Mouse (Mus musculus): Measurements from ENCODE around the gene 4930470P17Rik.
A peak's percentile ranks its signal among the peaks of the same experiment; 100 is the strongest.

Gene 4930470P17Rik

GRCm38 (mm10) chr2:170579551-170579950, 22.3 kb downstream of the 4930470P17Rik start:
- no peak for DNase-seq (ENCODE audit: low read depth, low spot score)

GRCm38 (mm10) chr2:170578588-170578987, 23.2 kb downstream of the 4930470P17Rik start:
- no peak for DNase-seq (ENCODE audit: low read depth, low spot score)

- DNase-seq (ENCODE audit: low read depth, low spot score): no peak
These were observed 24.3 kb downstream of the 4930470P17Rik start for GRCm38 (mm10) chr2:170577502-170577901.

GRCm38 (mm10) chr2:170576077-170576476, 25.7 kb downstream of the 4930470P17Rik start:
- DNase-seq (ENCODE audit: low read depth, low spot score): no peak

GRCm38 (mm10) chr2:170564995-170565394, 36.8 kb downstream of the 4930470P17Rik start:
- no peak for DNase-seq (ENCODE audit: low read depth, low spot score)

- no peak for DNase-seq (ENCODE audit: low read depth, low spot score)
These were observed 37.6 kb downstream of the 4930470P17Rik start for GRCm38 (mm10) chr2:170563956-170564855.

GRCm38 (mm10) chr2:170552088-170552487, 49.7 kb downstream of the 4930470P17Rik start:
- no peak for DNase-seq (ENCODE audit: low read depth, low spot score)

- no peak for DNase-seq (ENCODE audit: low read depth, low spot score)
These were observed 51.6 kb downstream of the 4930470P17Rik start for GRCm38 (mm10) chr2:170550240-170550639.

- no peak for DNase-seq (ENCODE audit: low read depth, low spot score)
These were observed 52.7 kb downstream of the 4930470P17Rik start for GRCm38 (mm10) chr2:170549146-170549545.

GRCm38 (mm10) chr2:170548046-170548445, 53.8 kb downstream of the 4930470P17Rik start:
- no peak for DNase-seq (ENCODE audit: low read depth, low spot score)

GRCm38 (mm10) chr2:170547526-170547925, 54.3 kb downstream of the 4930470P17Rik start:
- no peak for DNase-seq (ENCODE audit: low read depth, low spot score)

- DNase-seq (ENCODE audit: low read depth, low spot score): no peak
These were observed 56.1 kb downstream of the 4930470P17Rik start for GRCm38 (mm10) chr2:170545745-170546144.

- DNase-seq (ENCODE audit: low read depth, low spot score): no peak
These were observed 56.9 kb downstream of the 4930470P17Rik start for GRCm38 (mm10) chr2:170544950-170545349.

- no peak for DNase-seq (ENCODE audit: low read depth, low spot score)
These were observed 57.7 kb downstream of the 4930470P17Rik start for GRCm38 (mm10) chr2:170544159-170544558.

GRCm38 (mm10) chr2:170543625-170544024, 58.2 kb downstream of the 4930470P17Rik start:
- DNase-seq (ENCODE audit: low read depth, low spot score): no peak

- no peak for DNase-seq (ENCODE audit: low read depth, low spot score)
These were observed 62.6 kb downstream of the 4930470P17Rik start for GRCm38 (mm10) chr2:170539211-170539610.

GRCm38 (mm10) chr2:170535841-170536240, 66.0 kb downstream of the 4930470P17Rik start:
- no peak for DNase-seq (ENCODE audit: low read depth, low spot score)

- DNase-seq (ENCODE audit: low read depth, low spot score): peak; percentile 74
These were observed 67.0 kb downstream of the 4930470P17Rik start for GRCm38 (mm10) chr2:170534803-170535174.

- no peak for DNase-seq (ENCODE audit: low read depth, low spot score)
These were observed 67.6 kb downstream of the 4930470P17Rik start for GRCm38 (mm10) chr2:170534116-170534802.

GRCm38 (mm10) chr2:170530256-170530655, 71.6 kb downstream of the 4930470P17Rik start:
- peak; percentile 91 for DNase-seq (ENCODE audit: low read depth, low spot score)

- DNase-seq (ENCODE audit: low read depth, low spot score): peak; percentile 99
These were observed 72.1 kb downstream of the 4930470P17Rik start for GRCm38 (mm10) chr2:170529766-170530165.

Measured in R1 (cell line).